Mouse (Mus musculus): Measurements from ENCODE around the gene Oscp1.
"Not testable (repeated sequence)": the region's sequence is repeated elsewhere in the genome, so short reads cannot be mapped to it uniquely, and the experiment has no call there.

Oscp1 gene

GRCm38 (mm10) chr4:126083021-126083420 lies 24.7 kb downstream of the Oscp1 start:
- no peak for DNase-seq (ENCODE audit: low read depth in 2 of 2, low spot score in 2 of 2)

DNA sequence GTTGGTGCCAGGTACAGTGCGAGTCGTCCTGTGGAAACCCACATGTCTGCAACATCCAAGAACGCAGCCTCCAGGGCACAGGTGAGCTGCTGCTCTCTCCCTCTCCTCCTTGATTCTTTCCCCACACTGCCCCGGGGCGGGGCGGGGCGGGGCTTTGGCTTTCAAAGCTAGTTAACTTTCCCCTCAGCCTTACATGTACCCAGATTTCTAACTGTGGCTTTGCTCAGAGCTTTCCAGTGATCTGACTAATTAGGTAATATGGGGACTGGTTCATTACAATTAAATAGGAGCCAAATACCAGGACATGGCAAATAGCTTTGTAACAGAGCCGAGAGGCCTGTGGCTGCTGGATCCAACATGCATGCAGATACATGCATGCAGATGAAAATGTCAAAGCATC lies 26.0 kb downstream of the Oscp1 start:
- no peak for DNase-seq (ENCODE audit: low read depth in 2 of 2, low spot score in 2 of 2)

DNA sequence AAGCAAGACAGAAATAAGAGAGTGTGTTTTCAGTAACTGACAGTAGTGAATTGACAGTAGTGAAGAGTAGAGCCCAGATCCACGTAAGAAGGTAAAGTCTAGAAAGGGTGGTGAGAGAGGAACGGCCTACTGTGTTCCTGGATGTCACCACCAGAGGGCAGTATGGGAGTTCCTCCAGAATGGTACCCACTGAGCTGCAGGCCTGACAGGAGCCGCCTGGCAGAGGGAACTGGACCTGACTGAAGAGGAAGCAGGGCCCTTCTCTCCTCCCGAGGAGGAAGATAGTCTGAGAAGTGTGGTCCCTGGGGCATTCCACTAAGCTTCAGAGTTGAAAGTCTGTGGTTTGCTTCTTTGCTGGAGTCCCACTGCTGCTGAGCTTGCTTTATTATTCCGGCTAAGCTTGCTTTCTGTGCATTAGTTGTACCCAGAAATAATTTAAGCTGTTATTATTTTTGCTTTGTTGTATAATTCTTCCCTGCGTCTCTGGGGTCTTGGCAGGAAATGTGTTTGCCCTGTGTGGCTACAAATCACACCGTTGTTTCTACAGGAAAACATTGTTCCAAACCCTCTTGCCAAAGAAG lies 27.7 kb downstream of the Oscp1 start:
- peak; percentile 75 to 80 for DNase-seq (ENCODE audit: low read depth in 2 of 2, low spot score in 2 of 2)

DNA sequence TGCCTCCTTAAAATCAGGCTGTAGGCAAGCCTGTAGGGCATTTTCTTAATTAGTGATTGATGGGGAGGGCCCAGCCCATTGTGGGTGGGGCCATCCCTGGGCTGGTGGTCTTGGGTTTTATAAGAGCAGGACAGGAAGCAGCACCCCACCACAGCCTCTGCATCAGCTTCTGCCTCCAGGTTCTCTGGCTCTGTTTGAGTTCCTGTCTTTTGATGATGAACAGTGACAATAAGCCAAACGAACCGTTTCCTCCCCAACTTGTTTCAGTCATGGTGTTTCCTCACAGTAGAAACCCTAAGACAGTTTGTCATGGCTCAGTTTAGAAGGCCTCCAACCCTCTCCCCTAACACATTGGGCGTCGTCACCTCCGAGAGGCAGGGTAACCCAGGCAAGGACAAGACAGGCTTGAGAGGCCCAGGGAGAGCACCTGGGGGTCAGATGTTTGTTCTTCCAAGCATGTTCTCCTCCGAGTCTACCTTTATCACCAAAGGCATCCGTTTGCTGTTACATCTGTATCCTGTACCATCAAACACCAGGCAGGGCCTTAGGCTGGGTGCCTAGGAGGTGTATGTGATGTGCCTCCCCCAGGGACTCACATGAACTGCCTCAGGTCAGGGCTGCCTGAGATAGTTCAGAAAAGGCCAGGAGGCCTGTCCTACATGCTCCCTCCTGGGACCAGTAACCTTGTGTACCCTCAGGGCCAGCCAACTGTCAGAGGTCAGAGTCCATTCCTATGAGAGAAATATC lies 31.9 kb downstream of the Oscp1 start:
- DNase-seq (ENCODE audit: low read depth in 2 of 2, low spot score in 2 of 2): peak; percentile 34 to 35

- DNase-seq (ENCODE audit: low read depth in 2 of 2, low spot score in 2 of 2): no peak
These were observed 32.4 kb downstream of the Oscp1 start for GRCm38 (mm10) chr4:126090848-126091124.

DNA sequence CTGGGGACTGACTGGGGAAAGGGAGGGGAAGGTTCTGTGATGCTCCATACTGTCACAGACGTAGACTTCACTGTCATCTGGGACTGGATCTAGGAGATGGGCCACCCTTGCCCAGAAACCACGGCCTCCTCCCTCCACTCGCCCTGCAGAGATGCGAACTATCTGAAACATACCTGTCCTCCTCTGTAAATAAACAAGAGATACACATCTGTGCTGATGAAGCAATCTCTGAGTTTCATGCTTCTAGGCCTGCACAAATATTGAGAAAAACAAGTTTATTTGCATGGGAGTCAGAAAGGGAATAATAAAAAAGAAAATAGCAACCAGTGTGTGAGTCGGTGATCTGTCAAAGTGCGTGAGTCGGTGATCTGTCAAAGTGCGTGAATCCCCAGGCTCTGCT lies 33.5 kb downstream of the Oscp1 start:
- no peak for DNase-seq (ENCODE audit: low read depth in 2 of 2, low spot score in 2 of 2)

GRCm38 (mm10) chr4:126095622-126096430 lies 37.5 kb downstream of the Oscp1 start:
- not testable (repeated sequence) for DNase-seq (ENCODE audit: low read depth in 2 of 2, low spot score in 2 of 2)

GRCm38 (mm10) chr4:126096464-126097111 lies 38.2 kb downstream of the Oscp1 start, which contains the start of gene Lsm10:
Gene Lsm10 (plus strand): TSS chr4:126096623.
- peak; percentile 93 to 95 for DNase-seq (ENCODE audit: low read depth in 2 of 2, low spot score in 2 of 2)

GRCm38 (mm10) chr4:126097711-126098253 lies 39.4 kb downstream of the Oscp1 start:
- no peak for DNase-seq (ENCODE audit: low read depth in 2 of 2, low spot score in 2 of 2)

DNA sequence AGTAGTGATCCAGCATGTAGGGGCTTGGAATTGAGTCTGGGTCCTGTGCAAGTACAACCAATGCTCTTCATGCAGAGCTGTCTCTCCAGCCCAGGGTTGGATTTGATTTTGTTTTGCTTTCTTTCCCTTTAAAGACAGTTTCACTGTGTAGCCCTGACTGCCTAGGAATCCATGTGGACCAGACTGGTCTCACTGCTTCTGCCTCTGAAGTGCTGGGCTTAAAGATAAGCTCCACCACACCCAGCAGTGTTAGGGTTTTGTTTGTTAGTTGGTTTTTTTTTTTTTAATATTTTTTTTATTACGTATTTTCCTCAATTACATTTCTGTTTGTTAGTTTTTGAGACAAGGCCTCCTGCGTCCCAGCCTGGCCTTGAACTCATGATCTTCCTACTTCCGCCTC lies 41.0 kb downstream of the Oscp1 start:
- no peak for DNase-seq (ENCODE audit: low read depth in 2 of 2, low spot score in 2 of 2)

DNA sequence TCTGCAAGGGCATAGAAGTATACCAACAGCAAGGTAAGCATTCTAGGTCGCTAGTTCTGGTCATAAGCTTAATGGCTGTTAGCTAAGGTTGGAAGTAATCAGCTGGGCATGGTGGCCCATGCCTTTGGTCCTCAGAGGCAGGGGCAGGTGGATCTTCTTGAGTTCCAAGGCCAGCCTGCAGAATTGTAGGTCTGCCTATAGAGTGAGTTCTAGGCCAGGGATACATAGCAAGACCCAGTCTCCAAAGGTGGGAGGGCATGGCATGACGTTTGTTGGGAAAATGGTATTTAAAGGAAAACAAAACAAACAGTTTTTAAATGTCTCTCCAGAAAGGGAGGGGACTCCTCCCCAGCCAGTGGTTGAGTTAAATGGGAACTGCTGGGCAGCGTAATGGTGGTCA lies 42.4 kb downstream of the Oscp1 start:
- no peak for DNase-seq (ENCODE audit: low read depth in 2 of 2, low spot score in 2 of 2)

DNA sequence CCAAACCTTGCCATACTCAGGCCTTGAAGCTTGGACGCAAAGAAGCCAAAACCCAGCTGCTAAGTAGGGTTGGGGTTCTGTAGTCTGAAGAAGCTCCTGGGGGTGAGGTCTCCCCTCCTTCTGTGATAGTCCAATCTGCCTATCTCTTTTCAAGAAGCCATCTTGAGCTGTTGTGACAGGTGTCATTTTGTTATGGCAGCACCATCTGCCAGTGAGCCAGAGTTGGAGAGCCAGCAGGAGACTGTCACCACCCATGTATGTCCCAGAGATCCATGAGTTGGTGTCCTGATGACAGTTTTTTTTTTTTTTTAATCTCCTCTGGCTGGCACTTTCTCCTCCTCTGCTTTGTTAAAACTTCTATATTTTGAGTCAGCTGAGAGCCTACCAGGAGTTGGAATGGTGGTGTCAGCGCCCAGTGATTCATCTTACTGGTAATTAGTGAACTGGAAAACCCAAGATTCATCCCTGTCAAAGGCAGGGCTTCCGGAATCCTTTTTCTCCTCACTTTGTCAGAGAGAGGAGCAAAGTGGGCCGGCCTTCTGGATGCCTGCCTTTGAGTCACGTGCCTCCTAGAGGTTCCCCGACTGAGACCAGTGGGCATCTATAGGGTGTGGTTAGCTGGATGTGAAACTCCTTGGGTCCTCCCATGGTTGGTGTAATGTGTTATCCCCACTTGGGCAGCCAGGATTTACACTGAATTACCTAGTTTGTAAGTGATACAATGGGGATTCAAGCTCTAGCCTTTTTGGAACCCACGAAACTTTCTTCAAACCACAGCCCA lies 43.9 kb downstream of the Oscp1 start:
- DNase-seq (ENCODE audit: low read depth in 2 of 2, low spot score in 2 of 2): no peak

GRCm38 (mm10) chr4:126103057-126103581 lies 44.8 kb downstream of the Oscp1 start:
- DNase-seq (ENCODE audit: low read depth in 2 of 2, low spot score in 2 of 2): peak; percentile 21 to 33

GRCm38 (mm10) chr4:126103590-126104068 lies 45.3 kb downstream of the Oscp1 start, which contains the start of gene Stk40:
Gene Stk40 (plus strand): TSS chr4:126103957.
- peak; percentile 95 to 97 for DNase-seq (ENCODE audit: low read depth in 2 of 2, low spot score in 2 of 2)

DNA sequence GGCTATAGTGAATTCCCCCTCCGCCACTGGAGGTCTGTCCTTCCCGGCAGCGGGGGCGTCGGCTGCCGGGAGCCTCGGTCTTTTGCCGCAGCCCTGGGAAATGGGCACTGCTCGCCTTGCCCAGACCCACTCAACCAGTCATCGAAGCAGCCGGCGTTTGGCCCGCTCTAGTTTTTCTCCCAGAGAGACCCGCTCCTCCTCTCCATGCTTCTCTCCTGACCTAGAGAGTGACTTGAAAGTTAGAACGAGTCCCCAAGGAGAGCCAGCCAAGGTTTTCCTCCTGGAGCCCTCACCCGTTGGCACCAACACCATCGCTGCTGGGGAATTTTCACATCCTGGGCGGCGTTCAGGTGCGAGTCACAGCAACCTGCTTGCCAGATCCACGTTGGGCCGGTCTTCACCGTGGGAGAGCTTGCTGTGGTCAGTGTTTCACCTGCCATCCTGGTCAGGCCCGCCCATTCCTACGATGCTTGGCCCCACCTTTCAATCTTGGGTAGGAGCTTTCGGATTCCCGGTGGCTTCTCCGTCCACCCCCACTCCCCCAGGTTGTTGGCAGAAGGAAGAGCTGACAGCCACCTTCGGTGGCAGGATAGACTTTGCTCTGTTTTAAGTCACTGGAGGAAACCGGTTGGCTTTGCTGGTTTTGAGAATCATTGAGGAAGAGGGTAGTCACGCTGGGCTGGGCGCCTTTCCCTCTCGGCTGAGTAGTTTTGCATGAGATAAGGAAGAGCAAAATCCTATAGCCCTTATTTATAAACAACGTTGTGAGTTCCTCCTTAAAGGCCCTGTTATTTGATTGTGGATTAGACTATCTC lies 46.1 kb downstream of the Oscp1 start:
- peak in 1 of 2 experiments; percentile 14 for DNase-seq (ENCODE audit: low read depth in 2 of 2, low spot score in 2 of 2)

GRCm38 (mm10) chr4:126105131-126105783 lies 46.9 kb downstream of the Oscp1 start:
- no peak for DNase-seq (ENCODE audit: low read depth in 2 of 2, low spot score in 2 of 2)

- DNase-seq (ENCODE audit: low read depth in 2 of 2, low spot score in 2 of 2): no peak
These were observed 49.8 kb downstream of the Oscp1 start for GRCm38 (mm10) chr4:126108061-126108740.
